Mouse (Mus musculus) bone marrow macrophage, adult 2 months (primary cell): Measurements from ENCODE around the gene Ino80d. TPM values are rescaled to one million over a fixed set of nuclear protein-coding genes. Genes with fewer than 3 reads are reported as not detected.

Experiments used
- H3K27ac ChIP-seq: 2 replicates; pipeline ENCODE4 v1.5.1; 2012; ENCODE audit warnings: low read depth, low read length; ENCODE audit not compliant: insufficient read depth
- H3K4me1 ChIP-seq: 2 replicates; pipeline ENCODE4 v1.6.1; 2012; ENCODE audit warnings: low read length; ENCODE audit not compliant: control insufficient read depth, insufficient read depth
- H3K4me3 ChIP-seq: 2 replicates; pipeline ENCODE4 v1.5.1; 2012; ENCODE audit warnings: mild to moderate bottlenecking, low read length, moderate library complexity; ENCODE audit not compliant: insufficient read depth
- CTCF ChIP-seq: IDR thresholded peaks from 2 replicates; pipeline ENCODE4 v1.5.1; 2012; ENCODE audit warnings: low read depth, mild to moderate bottlenecking, low read length, moderate library complexity
- POLR2A ChIP-seq: IDR thresholded peaks from 2 replicates; pipeline ENCODE4 v1.6.1; 2012; ENCODE audit warnings: mild to moderate bottlenecking, low read depth, low read length, borderline replicate concordance
- polyA plus RNA-seq: library from polyadenylated mRNA; stranded (reverse); fragments of >200 nt; gene quantifications from 2 replicates; pipeline ENCODE4 v1.2.4, GENCODE M21; 2012; ENCODE audit not compliant: missing spikeins, insufficient read depth, insufficient read length

Gene Ino80d
- polyA plus RNA-seq, 1 experiment, result 20.9 TPM

- TF ChIP-seq CTCF (no peak), POLR2A (no peak)
- H3K27ac ChIP-seq, result no peak overlapping the region
Measured at GRCm38 (mm10) chr1:62955340-62955739, 159.1 kb downstream of the Ino80d start.

DNA sequence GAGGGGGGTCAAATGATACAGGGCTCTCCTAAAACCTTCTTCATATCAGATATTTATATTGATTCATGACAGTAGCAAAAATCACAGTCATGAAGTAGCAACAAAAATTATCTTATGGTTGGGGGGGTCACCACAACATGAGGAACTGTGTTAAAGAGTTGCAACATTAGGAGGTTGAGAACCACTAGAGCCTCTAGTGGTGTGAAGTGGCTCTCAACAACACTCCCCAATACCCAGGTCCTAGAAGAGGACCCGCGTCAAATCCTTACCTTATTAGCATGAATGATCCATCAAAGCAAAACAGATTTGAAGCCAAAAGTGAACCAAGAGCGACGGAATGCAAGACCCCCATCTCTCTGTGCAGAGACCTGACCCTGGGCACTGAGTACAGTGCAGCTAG is 161.4 kb downstream of the Ino80d start:
- no peak overlapping the region for H3K4me3 ChIP-seq
- no peak for TF ChIP-seq POLR2A
- no peak for TF ChIP-seq CTCF
- no peak overlapping the region for H3K27ac ChIP-seq
- no peaks in the 10 kb centered on the region for H3K4me1 ChIP-seq

More at GRCm38 (mm10) chr1:62955340-62955739, 159.1 kb downstream of the Ino80d start:
- Histone ChIP-seq H3K4me1 (no peaks in the 10 kb centered on the region), H3K4me3 (no peak overlapping the region)

DNA sequence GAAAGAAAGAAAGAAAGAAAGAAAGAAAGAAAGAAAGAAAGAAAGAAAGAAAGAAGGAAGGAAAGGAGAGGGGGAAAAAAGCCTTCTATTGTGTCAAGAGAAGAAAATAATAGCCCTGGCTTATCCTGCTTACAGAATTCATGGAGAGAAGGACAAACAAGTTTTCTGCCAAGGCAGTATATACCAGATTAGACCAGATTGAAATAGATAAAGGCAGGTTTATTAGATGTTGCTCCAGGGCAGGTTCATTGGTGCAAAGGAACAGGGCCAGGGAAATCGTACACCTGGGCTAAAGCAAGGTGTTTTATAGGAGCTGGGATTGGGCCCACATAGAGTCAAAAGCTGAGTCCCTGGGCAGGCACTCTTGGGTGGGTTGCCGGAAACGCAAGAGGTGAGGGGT is 162.1 kb downstream of the Ino80d start:
- no peak overlapping the region for H3K27ac ChIP-seq
- H3K4me3 ChIP-seq, result no peak overlapping the region
- TF ChIP-seq POLR2A (no peak), CTCF (no peak)
- no peaks in the 10 kb centered on the region for H3K4me1 ChIP-seq

GRCm38 (mm10) chr1:62951067-62951809 is 163.2 kb downstream of the Ino80d start:
- Histone ChIP-seq H3K4me1 (no peaks in the 10 kb centered on the region), H3K27ac (no peak overlapping the region), H3K4me3 (no peak overlapping the region)
- TF ChIP-seq CTCF (no peak), POLR2A (no peak)

DNA sequence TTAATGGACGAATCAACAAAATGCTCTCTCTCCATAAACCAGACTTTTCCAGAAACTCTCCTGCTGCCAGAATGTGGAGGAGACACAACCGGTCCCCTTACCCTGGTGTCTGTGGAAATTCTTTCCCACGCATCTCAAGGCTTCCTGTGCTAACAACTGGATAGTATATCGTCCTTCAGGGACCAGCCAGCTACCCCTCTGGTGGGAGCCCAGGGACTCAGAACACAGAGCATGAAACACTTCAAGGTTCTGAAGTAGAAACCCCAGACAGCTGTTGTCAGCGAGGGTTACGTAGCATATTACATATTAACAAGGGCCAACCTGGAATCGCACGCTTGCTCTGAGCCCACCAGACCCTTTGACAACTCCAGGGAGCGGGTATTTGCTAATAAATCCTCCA is 163.9 kb downstream of the Ino80d start:
- TF ChIP-seq POLR2A (no peak), CTCF (no peak)
- no peaks in the 10 kb centered on the region for H3K4me1 ChIP-seq
- H3K4me3 ChIP-seq, result no peak overlapping the region

DNA sequence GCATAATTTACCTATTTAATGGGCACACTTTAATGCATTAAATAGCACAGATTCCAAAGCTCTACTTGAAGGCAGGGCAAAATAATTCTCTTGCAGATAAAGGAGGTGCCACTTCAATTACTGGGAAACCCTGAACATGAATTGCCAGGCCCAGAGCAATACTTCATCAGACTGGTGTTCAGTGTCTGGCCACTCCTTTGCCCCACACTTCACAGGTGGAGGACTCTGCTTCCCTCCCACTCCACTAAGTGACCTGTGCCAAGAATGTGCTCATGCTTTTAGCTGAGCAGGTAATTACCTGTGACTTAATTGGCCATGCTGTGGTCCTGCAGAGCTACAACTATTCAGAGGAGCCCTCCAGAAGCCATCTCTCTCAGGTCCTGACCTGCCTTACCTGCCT is 166.7 kb downstream of the Ino80d start:
- Histone ChIP-seq H3K4me1 (no peaks in the 10 kb centered on the region), H3K4me3 (no peak overlapping the region), H3K27ac (no peak overlapping the region)
- TF ChIP-seq CTCF, result no peak
- TF ChIP-seq POLR2A, result no peak

More for the DNA sequence above, 163.9 kb downstream of the Ino80d start:
- H3K27ac ChIP-seq, result no peak overlapping the region

- H3K4me3 ChIP-seq, result no peak overlapping the region
- no peaks in the 10 kb centered on the region for H3K4me1 ChIP-seq
- no peak for TF ChIP-seq CTCF
- TF ChIP-seq POLR2A, result no peak
- no peak overlapping the region for H3K27ac ChIP-seq
Measured at GRCm38 (mm10) chr1:62946987-62947386, 167.5 kb downstream of the Ino80d start.

GRCm38 (mm10) chr1:62934752-62935329 is 179.6 kb downstream of the Ino80d start:
- TF ChIP-seq CTCF (no peak), POLR2A (no peak)
- H3K4me1 ChIP-seq, result no peaks in the 10 kb centered on the region
- no peak overlapping the region for H3K4me3 ChIP-seq
- H3K27ac ChIP-seq, result no peak overlapping the region

- TF ChIP-seq CTCF (no peak), POLR2A (no peak)
- Histone ChIP-seq H3K27ac (no peak overlapping the region), H3K4me3 (no peak overlapping the region), H3K4me1 (no peaks in the 10 kb centered on the region)
Measured at GRCm38 (mm10) chr1:62934100-62934513, 180.4 kb downstream of the Ino80d start.
